Mouse (Mus musculus): Measurements from ENCODE around the gene Arl15. TPM values are rescaled to one million over a fixed set of nuclear protein-coding genes. Genes with fewer than 3 reads are reported as not detected.

Arl15 gene
- total RNA-seq, 2 experiments from 2014 or later = 4.4 to 6.1 TPM

DNA sequence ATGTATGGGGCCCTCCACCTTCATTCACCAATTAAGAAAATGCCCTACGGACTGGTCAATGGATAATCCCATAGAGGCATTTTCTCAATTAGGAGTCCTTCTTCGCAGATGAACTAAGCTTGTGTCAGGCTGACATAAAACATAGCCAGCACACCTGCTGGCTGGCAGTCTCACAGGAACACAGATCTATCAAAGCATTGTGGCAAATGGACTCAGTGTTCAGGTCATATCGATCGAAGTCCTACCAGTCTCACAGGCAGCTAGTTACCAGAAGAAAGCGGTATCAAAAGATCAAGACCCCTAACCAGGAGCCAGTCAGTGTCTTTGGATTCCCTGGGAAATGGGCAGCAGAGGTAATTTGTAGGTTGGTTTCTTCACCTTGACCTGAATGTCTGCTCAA lies 274.1 kb downstream of the Arl15 start:
- no peak for DNase-seq

DNA sequence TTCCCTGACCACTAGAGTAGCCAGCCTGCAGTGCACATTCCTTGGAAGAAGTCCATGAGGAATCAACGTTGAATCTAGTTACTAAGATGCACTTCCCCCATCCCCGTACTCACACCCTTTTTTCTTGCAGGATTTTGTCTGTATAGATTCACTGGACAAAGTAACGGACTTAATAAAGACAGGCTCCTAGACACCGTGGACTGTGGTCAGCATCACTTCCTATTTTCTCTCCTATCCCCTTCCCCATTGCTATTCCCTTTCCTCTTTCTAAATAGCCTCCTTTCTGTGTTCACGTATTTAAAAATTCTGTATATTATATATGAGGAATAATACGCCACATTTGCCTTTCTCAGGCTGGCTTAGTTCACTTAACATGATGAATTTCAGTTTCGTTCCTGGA lies 277.1 kb downstream of the Arl15 start:
- DNase-seq = no peak

DNA sequence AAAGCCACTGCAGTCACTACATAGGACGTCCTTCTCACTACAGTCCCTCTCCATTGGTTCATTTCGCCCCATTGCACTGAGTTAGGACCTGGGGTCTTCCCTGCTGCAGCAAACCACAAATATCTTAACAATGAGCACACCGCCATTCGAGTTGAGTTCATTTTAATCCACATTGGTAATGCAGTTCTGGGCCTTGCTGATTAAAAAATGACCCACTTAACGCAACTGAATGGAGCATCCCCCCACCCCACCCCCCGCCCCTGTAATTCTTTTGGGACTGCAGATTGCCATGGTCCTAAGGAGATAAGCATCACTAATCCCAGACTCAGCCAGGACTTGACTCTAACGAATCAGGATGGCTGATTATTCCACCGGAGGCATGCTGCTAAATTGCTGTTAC lies 280.2 kb downstream of the Arl15 start:
- no peak for DNase-seq

DNA sequence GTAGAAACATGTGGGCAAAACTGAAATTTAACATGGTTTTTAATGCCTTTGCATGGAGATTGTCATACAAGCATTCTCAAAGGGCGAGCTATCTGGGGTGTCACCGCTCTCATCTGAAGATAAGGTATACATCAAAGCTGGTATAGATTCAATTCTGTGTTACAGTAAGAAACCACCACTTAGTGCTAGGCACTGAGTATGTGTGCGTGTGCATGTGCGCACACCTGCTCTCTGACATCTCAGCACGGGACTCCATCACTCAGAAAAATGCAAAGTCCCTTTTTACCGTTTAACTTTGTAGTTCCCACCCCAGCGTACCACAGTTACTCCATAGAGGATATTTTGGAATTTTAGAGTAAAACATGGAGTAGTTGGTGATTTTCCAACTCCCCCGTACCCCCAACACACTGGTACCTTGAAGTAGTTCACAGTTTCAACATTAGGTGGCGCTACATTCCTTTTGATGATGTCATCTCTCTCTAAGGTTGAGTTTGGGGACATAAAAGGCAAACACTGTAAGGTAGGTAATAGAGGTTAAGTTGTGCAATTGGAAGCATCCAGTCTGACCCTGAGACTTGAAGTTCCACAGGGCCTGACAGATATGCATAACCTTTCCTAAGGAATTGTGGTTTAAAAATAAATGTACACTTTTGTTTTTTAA lies 281.5 kb downstream of the Arl15 start:
- no peak for DNase-seq

DNA sequence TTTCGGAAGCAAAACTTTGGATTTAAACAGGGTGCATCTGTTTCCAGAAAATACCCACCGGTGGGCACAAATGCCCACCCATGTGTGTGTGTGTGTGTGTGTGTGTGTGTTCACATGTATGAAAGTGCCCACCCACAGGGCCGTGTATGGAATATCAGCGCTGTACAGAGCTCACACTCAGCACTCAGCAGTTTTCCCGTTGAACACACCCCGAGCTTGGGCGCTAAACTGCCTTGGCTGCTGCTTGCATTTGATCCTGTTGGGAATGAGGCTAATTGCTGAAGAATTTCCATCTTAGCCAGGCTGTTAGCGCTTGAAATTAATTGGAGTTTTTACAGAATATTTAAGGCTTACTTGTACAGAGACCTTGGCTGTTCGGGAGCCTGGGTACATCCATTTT lies 282.9 kb downstream of the Arl15 start:
- no peak for DNase-seq

DNA sequence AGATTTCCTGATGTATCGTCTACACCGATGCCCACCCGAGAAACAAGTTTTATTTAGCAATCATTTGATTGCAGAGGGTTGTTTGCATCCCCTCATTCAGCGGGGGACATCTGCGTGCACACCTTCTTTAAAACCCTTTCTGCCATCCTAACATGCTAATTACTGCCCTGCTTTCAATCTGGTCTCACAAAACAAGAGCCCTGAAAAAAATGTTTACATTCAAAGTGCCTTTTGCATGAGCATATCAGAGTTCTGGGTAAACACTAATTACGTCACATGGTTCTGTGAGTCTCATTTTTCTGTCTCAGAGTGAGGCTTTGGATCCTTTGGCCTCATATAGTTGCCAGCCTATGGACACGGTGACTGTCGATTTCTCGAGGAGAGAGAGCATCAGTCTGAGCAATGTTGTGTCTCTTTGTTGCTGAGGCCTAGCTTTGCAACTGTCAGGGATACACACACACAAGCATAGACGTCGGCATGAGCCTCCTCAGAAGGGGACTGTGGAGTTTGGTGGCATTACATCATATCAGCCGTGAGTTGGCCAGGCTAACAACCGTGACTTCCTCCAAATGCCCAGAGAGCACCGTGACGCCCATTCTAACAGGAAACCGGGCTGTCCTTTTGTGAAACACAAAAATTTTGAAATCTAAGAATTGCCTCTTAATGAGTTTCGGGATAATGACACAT lies 283.4 kb downstream of the Arl15 start:
- DNase-seq = no peak

DNA sequence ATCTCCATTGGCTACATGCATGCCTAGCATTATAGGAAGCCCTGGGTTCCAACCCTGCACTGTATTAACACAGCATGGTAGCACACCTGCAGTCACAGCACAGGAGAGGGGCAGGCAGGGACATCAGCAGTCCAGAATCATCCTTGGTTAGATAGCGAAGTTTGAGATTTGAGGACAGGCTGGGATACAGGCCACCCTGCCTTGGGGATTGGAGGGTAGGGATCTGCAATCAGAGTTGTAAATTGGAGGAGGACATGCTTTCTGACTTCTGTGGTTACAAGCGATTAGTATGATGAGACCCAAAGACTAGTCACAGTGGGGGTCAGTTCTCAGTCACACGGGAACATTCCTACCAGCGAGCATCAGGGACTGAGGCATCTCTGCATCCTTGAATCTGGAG lies 284.5 kb downstream of the Arl15 start:
- DNase-seq = no peak

DNA sequence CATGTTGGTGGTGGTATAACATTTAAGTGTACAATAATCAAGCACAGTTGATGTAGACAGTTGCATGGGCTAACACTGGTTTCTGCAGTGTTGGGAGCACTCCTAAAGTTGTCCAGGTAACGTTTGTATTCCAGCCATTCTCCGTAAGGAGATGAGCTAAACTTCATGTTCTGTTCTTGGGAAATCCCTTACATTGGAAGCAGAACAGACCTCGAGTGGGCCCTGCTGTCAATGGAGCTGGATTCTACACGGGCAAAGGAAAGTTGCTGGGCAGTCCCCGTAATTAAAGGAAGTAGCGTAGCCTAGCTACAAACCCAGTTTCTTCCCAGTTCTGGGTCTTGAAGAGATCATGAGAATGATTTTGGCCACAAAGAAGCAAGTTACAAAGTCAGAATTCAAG lies 285.4 kb downstream of the Arl15 start:
- no peak for DNase-seq

DNA sequence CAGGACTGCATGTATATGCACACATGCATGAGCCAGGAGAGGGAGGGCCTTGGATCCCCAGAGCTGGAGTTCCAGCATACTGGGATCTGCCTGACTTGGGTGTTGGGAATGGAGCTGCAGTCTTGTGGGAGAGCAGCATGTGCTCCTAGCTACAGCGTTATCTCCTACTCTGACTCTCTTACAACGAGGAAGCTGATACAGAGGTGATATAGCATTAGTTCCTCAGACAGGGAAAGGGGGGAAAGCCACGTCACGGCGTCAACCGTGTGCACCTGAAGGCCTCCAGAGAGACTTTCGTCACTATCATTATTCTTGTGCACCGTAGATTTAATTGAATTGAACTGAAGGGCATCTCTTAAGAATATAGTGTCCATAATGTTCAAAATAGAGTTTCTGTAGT lies 286.2 kb downstream of the Arl15 start:
- DNase-seq = no peak

DNA sequence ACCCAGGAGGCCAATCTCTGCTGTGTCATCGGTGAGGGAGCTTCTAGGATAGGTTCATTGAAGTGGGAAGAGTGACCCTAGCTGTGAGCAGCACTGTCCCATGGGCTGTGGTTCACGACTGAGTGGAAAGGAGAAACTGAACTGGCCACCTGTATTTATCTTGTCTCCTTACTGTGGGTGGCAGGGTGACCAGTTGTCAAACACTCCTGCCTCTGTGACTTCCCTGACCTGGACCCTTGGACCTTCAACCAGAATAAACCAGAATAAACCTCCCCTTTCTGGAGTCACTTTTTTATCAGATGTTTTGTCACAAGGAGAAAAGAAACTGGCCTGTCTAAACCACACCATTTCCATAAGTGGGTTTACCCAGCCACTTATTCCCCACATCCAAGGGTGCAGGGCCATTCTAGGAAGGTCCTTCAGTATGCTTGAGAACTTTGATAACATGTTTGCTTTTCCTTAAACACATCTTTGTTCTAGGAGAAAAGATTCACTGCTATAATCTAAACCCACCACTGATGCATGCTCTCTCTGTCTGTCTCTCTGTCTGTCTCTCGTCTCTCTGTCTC lies 289.3 kb downstream of the Arl15 start:
- DNase-seq = no peak

DNA sequence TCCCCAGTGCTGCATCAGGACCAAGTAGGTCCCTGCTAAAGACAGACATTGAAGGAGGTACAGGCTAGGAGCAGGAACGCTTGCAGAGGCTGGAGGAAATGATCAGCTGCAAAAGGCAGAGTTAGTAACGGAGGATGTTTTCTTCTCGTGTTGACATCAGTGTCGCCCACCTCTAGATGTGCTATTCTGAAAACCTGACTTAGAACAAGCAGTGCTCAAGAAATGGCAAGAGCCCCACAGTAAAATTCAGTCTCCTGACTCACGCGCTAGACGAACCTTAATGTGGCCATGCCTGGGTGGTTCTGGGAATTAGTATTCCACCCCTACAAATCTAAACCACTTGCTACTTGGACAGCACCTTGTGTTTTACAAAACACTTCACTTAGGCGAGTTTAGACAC lies 291.1 kb downstream of the Arl15 start:
- no peak for DNase-seq

DNA sequence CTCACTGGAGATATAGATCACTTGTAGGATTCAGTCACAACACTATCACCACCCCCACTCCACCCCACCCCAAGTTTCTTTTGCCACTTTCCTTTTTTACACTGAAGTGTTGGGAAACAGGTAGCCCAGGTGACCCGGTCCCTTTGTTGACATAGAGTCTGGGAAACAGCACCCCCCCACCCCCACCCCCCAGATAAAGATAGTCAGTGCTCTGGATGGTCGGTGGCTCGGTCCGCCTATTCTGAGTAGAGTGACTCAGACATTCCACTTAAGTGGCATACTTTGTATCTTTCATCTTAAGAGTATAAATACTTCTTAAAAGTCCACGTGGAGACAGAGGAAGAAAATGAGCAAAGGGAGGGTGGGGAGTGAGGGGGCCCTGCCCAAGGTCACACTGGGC lies 292.0 kb downstream of the Arl15 start:
- DNase-seq = no peak

DNA sequence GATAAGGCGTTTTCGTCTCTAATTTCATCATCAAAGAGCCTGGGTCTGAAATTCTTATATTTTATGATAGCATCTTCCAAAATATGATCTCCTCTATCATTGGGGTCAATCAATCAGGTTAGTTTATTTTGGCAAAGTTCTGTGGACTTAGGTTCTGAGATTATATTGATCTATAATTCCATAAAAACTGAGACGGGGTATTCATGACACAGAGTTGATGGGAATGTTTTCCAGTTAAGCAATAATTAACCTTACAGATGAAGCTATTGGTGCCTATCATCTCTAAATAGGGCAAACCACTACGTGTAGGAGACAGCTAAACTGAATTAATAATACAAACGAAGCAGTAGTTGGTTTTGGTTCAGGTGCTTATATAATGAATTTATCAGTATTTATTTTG lies 292.5 kb downstream of the Arl15 start:
- DNase-seq = no peak

DNA sequence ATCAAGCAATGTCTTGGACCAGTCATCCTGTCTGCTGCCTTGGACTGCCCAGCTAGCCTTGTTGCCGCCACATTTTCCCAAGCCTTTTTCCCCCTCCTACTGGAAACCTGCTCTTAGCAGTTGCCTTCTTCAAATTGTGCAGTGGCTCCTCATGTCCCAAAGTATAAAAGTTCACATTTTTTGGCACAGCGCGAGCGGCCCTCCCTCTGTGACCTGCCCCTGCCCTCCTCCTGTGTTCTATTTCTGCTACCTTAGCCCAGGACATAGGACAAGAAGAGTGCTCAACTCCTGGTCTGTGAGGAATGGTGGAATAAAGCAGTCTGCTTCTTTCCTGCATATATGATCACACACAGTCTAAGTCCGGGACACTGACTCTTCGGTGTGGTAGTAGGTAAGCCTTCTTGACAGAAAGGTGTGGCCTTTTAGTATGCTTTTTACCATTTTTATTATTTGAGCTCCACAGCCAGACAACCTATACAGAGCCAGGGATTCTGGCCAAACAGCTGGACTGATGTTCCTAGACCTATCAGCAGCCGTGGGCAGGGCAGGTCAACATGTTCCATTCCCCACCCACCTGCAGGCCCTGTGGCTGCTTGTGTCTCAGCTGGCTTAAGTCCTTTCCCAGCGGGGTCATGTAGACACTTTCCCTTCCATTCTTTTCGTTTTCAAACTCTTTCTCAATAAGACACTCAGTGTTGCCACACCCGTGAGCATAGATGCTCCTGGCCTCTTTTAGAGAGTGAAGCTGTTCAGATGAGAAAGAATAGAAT lies 293.6 kb downstream of the Arl15 start:
- peak; percentile 61 for DNase-seq

DNA sequence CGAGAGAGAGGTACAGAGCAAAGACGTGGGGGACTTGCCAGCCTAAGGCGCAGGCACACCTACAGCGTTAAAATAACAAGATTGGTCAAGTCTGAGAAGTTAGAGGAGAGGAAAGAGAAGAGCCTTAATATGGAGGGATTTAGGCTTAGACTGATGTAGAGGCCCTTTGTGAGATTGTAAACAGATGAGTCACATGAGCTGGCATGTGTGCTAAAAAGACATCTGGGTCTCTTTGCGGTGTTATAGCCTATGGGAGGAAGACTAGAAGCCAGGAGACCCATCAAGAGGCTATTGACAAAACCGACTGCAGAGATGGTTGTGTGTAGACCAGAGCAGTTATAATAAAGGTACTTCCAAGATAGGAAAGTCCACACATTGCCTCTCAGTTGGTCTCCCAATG lies 296.5 kb downstream of the Arl15 start:
- DNase-seq = no peak

DNA sequence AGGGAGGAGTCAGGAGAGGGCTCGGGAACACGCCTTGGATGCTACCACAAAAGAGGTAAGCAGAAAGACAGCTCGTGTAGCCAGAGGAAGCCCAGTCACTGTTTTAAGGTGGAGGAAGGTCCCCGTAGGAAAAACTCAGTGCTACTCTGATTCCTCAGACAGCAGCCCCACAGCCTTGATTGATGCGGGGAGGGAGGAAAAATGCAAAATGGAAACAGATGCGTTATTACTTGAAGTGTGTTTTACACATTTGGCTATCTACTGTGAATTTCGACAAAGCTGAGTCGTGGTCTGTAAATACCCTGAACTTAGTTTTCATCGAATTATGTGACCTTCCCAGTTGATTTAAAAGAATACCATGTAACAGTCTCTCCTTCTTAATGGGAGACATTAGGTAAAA lies 296.9 kb downstream of the Arl15 start:
- no peak for DNase-seq

DNA sequence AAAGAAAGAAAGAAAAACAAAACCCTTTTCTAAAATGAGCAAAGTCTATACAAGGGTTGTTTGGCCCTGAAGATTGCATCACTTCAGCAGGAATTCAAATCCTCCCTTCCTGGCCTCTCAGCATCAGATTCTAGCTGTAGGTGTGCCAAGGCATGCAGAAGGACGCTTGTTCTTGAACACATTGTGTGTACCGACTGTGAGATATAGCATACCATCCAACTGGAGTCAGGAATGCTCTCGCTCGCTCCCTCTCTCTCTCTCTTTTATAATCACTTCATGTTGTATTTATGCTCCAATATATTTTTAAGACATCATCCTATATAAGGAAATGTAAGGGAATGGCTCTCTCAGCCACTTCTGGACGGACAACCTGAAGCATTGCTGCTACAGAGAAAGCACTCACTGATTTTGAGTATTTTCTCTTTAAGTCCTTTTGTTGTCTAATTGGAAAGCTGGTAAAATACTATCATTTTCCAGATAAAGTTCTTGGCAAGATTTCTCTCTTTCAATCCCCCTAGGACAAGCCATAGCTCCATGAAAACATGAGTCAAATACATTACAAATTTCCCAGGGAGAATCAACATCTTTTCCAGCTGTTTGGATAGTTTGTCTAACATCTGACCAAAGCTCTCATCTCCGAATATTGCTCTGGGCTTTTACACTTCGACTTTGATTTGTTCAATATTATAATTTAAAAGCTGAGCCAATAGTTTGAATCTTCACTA lies 300.0 kb downstream of the Arl15 start:
- no peak for DNase-seq

DNA sequence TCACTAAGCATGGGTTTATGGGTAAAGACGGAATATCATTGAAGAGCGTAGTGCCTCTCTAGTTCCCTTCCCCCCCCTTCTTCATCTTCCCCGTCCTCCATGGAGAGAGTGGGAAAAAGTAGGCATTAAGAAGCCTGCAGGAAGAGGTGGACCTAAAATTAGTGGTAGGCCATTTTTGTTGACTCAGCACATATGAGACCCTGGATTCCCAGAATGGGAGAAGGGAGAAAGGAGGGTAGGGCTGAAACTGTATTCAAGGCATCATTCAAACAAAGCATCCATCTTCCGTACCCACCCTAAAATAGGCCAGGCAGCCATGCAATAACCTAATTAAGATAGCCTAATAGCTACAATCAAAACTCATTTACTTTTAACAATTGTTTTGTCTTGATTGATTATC lies 301.1 kb downstream of the Arl15 start:
- DNase-seq = no peak

DNA sequence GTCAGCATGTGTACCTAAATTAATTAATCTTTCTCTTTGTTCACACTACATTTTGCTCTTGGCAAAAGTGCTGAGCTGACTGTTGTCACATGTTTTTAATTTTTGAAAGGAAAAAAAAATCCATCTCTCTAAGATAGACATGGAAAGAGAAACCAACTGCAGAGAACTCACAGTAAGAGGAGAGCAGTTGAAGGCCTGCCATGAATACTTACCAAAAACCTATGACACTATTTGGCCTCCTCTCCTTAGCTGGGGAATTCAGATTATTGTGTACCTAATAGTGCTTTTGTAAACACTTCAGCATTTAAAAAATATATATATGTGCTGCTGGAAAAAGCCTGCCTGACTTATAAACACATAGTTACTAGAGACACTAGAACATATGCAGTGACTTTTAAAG lies 302.1 kb downstream of the Arl15 start:
- no peak for DNase-seq

DNA sequence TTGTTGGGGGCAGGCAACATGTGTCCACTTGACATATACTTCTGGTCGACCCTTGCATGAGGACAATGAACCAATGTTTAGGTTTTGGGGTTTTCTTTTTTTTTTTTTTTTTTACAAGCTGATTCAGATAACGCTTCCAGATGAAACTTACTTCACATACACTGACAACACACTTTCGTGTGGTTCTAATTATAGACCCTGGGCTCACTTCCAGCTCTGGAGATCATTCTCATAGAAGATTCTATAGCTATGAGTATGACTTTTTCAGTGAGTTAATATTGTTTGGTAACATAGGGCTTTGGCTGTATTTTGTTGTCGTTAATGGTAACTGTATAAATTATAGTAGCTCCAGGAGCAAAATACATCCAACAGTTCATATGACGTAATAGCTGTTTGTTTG lies 306.9 kb downstream of the Arl15 start:
- DNase-seq = no peak

DNA sequence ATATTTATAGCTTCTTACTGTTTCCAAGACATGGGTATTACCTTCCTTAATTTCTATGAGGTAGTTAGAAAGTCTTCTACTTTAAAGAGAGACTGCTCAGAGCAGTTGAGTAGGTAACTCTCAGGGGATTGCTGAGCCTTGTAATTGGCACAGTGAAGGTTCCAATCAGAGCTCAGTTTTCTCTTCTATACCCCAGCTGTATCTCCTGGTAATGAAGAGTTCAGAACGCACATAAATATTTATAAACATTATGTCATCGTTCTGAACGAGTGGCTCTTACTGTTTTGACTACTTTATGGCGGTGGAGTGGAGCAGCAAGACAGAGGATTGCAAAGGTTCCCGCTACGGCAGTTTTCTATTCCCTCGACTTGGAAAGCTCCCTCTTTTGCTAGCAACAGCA lies 311.8 kb downstream of the Arl15 start:
- DNase-seq = no peak

DNA sequence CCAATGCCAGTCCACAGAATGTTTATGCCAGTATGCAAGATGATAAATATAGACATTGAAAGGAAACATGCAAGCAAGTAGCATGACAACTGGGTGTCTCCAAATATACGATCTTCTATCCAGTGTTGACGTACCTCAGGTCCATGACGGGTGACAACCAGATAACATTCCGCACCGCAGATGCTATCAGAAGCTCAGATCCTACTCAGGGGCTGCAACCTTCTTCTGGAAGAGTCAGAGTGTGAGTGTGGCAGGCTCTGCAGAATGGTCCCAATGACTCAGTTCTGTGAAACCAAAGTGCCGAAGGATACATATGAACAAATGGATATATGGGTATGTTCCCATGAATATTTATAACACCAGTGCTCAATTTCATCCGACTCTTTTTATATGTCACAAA lies 313.2 kb downstream of the Arl15 start:
- DNase-seq = no peak

DNA sequence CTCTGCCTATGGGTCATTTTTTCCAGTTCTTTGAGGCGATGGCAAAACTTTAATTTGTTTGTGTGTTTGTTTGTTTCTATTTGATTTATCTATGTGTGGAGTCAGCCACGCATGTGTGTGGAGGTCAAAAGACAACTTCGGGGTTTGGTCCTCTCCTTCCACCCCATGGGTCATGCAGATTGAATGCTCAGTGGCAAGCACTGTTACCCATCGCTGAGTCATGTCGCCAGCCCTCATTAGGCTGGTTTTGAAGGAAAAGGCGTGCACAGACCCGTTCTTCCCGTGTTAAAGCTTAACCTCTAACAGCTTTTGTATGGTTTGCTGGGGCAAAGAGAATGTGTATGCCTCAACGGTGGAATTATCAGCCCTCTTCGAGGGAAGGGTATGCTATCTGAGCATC lies 315.1 kb downstream of the Arl15 start:
- no peak for DNase-seq

Data from gastrocnemius, postnatal 25 days (tissue).